Mouse (Mus musculus) neural tube, embryonic 14.5 days (tissue): Measurements from ENCODE around the gene Cgref1. TPM values are rescaled to one million over a fixed set of nuclear protein-coding genes. Genes with fewer than 3 reads are reported as not detected.

Experiments
- ATAC-seq: fragments of 200-750 bp; cut with Nextera tagmentation; 2 replicates; pipeline ENCODE4 v1.8.0; 2017; ENCODE audit warnings: low read depth, mild to moderate bottlenecking, moderate TSS enrichment, moderate library complexity
- H3K27ac ChIP-seq: fragments of 300-500 bp; sonication (generic); 2 replicates; pipeline ENCODE4 v1.5.1; 2014; ENCODE audit warnings: low read depth, mild to moderate bottlenecking, control low read depth, low read length, moderate library complexity, mixed read lengths
- H3K27me3 ChIP-seq: fragments of 300-500 bp; sonication (generic); 2 replicates; pipeline ENCODE4 v1.6.1; 2014; ENCODE audit warnings: low read length; ENCODE audit not compliant: control insufficient read depth, insufficient read depth
- H3K36me3 ChIP-seq: fragments of 300-500 bp; sonication (generic); 2 replicates; pipeline ENCODE4 v1.6.1; 2014; ENCODE audit warnings: low read length, mixed read lengths; ENCODE audit not compliant: control insufficient read depth, insufficient read depth
- H3K4me1 ChIP-seq: fragments of 300-500 bp; sonication (generic); 2 replicates; pipeline ENCODE4 v1.6.1; 2014; ENCODE audit warnings: low read length; ENCODE audit not compliant: control insufficient read depth, insufficient read depth
- H3K4me2 ChIP-seq: fragments of 300-500 bp; sonication (generic); 2 replicates; pipeline ENCODE4 v1.6.1; 2014; ENCODE audit warnings: mild to moderate bottlenecking, low read depth, low read length, control low read depth
- H3K4me3 ChIP-seq: fragments of 300-500 bp; sonication (generic); 2 replicates; pipeline ENCODE4 v1.5.1; 2014; ENCODE audit warnings: low read depth, low read length, control low read depth, mixed read lengths
- H3K9ac ChIP-seq: fragments of 300-500 bp; sonication (generic); replicated peaks from 2 replicates; pipeline ENCODE4 v1.6.1; 2014; ENCODE audit warnings: low read depth, mild to moderate bottlenecking, control low read depth, low read length, mixed read lengths
- H3K9me3 ChIP-seq: fragments of 300-500 bp; sonication (generic); 2 replicates; pipeline ENCODE4 v1.6.1; 2016; ENCODE audit warnings: low read length; ENCODE audit not compliant: control insufficient read depth
- WGBS: fragments of 180-500 bp; shearing (Covaris S2); extraction: QIAGEN DNeasy Blood & Tissue Kit; methylation state at CpG from one replicate; pipeline ENCODE4 v1.1.7; 2014; 5-methylcytosine and 5-hydroxymethylcytosine counted together
- polyA plus RNA-seq: library from polyadenylated mRNA; unstranded; fragments of >200 nt; fragmentation: Nextera tagmentation; extraction: Ambion mirVana; gene quantifications from 2 replicates; pipeline ENCODE4 v1.2.1, GENCODE M21; 2014

The Cgref1 gene
- polyA plus RNA-seq, 1 experiment from 2014 or later, result 76.4 TPM

DNA sequence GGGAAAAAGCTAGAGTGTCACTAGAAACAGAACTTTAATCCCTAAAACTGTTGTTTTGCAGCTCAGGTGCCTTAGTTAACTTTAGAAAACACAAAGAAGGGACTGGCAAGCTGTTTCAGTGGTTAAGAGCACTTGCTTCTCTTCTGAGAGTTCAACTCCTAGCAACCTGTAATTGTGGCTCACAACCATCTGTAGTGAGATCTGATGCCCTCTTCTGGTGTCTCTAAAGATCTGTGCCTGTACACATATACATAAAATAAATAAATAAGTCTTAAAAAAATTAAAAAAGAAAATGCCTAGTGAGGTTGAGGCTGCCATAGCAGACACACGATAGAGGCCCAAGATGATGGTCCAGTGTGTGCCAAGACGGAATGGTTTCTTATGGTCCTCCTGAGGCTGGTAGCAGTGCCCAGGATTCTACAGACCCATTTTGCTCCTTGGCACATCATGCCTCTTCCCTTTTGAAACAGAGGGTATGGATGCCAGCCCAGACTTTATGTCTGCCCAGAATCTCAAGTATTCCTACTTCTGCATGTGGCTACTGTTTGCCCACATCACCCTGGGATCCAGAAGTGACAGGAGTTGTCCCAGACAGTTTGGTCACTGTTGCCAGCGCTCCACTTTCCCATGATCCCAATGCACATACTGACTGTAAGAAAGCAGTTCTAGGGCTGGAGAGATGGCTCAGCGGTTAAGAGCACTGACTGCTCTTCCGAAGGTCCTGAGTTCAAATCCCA is 10.5 kb downstream of the Cgref1 start:
- no peaks in the 10 kb centered on the region for H3K27me3 ChIP-seq
- no peak overlapping the region for H3K4me2 ChIP-seq
- H3K9ac ChIP-seq, result no peak overlapping the region
- ATAC-seq, result no peak
- no peaks in the 10 kb centered on the region for H3K9me3 ChIP-seq
- 93% methylated on average over 5 of the region's 5 CpGs for WGBS
- no peak overlapping the region for H3K27ac ChIP-seq
- no peaks in the 10 kb centered on the region; the same call in 1 of the 2 replicates for H3K36me3 ChIP-seq
- no peak overlapping the region for H3K4me3 ChIP-seq
- H3K4me1 ChIP-seq, result no peaks in the 10 kb centered on the region

DNA sequence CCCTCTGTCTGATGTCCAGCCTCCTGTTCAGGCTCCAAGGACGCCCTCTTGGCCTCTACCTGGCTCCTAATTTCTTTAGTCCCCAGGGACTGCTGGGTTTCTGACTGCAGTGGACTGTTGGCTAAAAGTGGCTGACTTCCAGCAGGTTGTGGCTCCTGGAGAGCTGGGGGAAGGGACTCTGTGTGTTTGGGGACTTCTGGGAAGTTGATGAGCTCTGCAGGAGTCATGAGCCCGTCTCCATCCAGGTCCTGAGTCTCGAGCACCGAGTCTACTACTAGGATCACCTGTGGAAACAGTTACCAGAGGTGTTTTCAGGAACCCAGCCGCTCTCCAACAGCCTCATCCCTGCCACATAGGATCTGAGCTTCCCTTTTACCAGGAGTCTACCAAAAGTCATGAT is 11.7 kb downstream of the Cgref1 start:
- WGBS, result 71% methylated on average over 5 of the region's 5 CpGs
- Histone ChIP-seq H3K27me3 (no peaks in the 10 kb centered on the region), H3K9me3 (no peaks in the 10 kb centered on the region), H3K4me3 (no peak overlapping the region), H3K4me1 (no peaks in the 10 kb centered on the region), H3K27ac (no peak overlapping the region), H3K9ac (no peak overlapping the region), H3K36me3 (no peaks in the 10 kb centered on the region; the same call in 1 of the 2 replicates), H3K4me2 (no peak overlapping the region)
- no peak for ATAC-seq

DNA sequence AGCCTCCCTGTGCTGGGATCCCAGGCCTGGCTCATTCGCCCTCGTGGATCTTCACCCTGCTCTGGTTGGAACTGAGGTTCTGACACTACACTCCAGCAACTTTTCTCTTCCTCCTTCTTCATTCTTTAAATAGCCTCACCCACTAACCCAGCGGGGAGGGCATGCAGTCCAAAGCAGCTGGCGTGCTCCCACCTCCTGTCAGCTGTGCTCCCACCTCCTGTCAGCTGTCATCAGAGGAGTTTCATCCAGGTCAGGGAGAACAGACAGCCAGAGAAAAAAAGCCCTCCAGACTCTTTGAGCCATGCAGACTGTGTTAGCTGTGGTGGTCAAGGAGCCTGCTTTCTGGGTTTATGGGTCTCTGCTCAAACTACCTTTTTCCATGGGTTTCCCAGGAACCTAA is 14.0 kb downstream of the Cgref1 start:
- H3K4me2 ChIP-seq, result no peak overlapping the region
- no peaks in the 10 kb centered on the region for H3K9me3 ChIP-seq
- H3K4me1 ChIP-seq, result no peaks in the 10 kb centered on the region
- no peak overlapping the region for H3K4me3 ChIP-seq
- no peak overlapping the region for H3K9ac ChIP-seq
- no peak overlapping the region for H3K27ac ChIP-seq
- no peak for ATAC-seq
- no peaks in the 10 kb centered on the region; the same call in 1 of the 2 replicates for H3K36me3 ChIP-seq
- WGBS, result 84% methylated on average over 4 of the region's 4 CpGs
- H3K27me3 ChIP-seq, result no peaks in the 10 kb centered on the region

DNA sequence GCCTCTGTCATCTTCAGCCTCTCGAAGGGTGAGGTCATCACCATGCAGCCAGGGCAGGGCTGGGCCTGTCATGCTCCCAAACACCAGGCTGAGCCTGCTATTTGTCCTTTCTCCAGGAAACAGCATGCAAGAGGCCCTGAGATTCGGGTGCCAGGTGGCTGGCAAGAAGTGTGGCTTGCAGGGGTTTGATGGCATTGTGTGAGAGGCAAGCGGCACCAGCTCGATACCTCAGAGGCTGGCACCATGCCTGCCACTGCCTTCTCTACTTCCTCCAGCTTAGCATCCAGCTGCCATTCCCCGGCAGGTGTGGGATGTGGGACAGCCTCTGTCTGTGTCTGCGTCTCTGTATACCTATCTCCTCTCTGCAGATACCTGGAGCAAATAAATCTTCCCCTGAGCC is 14.5 kb downstream of the Cgref1 start:
- Histone ChIP-seq H3K4me2 (no peak overlapping the region), H3K4me3 (no peak overlapping the region), H3K9me3 (no peaks in the 10 kb centered on the region), H3K27ac (no peak overlapping the region), H3K4me1 (no peaks in the 10 kb centered on the region), H3K9ac (no peak overlapping the region), H3K36me3 (no peaks in the 10 kb centered on the region; the same call in 1 of the 2 replicates), H3K27me3 (no peaks in the 10 kb centered on the region)
- 78% methylated on average over 6 of the region's 6 CpGs for WGBS
- no peak for ATAC-seq

DNA sequence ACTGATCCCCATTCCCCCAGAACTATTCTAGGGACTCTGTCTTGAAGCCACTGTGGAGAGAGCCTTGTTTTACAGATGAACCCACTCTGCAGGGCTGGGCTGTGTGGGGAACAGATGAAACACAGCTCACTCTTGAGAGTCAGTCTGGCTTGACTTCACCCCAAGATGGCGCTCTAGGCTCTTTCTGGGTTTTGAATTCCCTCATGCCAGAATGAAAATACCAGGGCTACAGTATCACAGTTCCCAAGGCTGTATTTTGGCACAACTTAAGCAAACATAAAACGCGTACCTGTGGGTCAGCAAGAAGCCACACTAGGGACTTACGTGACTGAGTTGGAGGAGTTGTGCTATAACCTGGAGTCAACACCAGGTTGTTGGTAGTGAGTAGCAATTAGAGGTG is 15.3 kb downstream of the Cgref1 start:
- no peak overlapping the region for H3K4me2 ChIP-seq
- H3K4me1 ChIP-seq, result no peaks in the 10 kb centered on the region
- no peak for ATAC-seq
- H3K36me3 ChIP-seq, result no peaks in the 10 kb centered on the region; the same call in 1 of the 2 replicates
- H3K9ac ChIP-seq, result no peak overlapping the region
- 46% methylated on average over 4 of the region's 4 CpGs for WGBS
- no peak overlapping the region for H3K27ac ChIP-seq
- H3K9me3 ChIP-seq, result no peaks in the 10 kb centered on the region
- H3K4me3 ChIP-seq, result no peak overlapping the region
- no peaks in the 10 kb centered on the region for H3K27me3 ChIP-seq

DNA sequence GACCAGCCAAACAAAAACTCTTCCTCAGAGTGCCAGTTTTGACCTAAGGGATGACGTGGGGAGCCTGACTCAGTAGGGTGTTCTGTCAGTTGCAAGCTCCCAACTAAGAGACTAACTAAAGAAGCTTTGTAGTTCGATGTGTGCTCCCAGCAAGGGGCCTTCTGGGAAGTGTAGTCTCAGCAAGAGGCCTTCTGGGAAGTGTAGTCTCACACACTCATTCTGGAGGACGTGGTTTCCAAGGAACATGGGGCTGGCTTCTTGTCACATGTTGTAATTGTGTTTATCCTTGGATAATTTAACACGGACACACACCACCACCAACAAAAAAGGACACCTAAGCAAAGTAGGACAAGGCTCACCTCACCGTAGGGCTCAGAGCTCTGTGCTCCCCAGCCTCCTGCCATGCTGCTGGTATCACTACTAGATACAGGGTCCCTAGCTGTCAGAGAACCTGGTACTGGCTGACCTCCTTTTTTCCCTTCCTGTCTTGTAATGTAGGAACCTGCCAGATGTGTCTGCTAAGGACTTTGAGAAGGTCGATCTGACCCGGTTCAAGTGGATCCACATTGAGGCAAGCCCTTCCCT is 17.4 kb downstream of the Cgref1 start:
- Histone ChIP-seq H3K27me3 (no peaks in the 10 kb centered on the region), H3K4me2 (peak overlapping the region; percentile 3; the same call in 1 of the 2 replicates), H3K4me3 (no peak overlapping the region), H3K4me1 (no peaks in the 10 kb centered on the region), H3K9me3 (no peaks in the 10 kb centered on the region), H3K36me3 (no peaks in the 10 kb centered on the region; the same call in 1 of the 2 replicates), H3K9ac (no peak overlapping the region), H3K27ac (no peak overlapping the region)
- peak; percentile 69; the same call in 1 of the 2 replicates for ATAC-seq
- WGBS, result 44% methylated on average over 7 of the region's 7 CpGs

DNA sequence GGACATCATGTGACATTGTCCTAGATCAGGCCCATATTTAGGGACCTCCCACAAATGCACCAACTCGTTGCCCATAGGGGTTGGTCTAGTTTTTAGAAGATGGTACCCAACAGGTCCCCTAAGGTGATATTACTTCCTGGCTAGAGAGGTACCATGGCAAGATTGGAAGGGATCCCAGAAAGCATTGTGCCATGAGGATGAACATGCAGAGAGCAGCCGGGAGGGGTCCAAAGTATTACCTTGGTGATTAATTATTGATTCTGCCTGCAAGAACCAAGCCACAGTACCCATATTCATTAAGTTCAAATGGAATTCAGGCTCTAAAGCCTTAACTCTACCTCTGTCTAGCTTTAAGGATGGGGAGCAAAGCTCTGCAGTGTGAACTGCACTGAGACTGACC is 19.3 kb downstream of the Cgref1 start:
- 87% methylated on average over 2 of the region's 2 CpGs for WGBS

DNA sequence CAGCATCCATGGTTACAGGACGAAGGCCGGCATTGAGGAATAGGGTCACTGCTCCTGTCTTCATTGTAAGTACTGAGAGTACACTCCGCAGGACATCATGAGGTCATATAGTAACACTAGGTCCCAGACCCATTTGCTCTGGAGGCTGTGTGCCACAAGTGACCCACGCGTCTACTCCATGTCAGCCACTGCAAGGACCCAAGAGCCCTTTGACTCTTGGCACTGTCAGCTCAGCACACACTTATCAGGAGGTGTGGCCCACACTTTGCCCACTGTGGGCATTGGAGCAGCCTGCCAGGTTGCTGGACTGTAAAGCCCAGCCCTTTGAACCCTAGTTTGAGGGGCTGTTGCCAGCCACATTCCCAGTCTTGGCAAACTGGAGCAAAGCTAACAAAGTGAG is 20.2 kb downstream of the Cgref1 start:
- H3K4me1 ChIP-seq, result peaks cover 11% of the 10 kb centered on the region; the same call in 1 of the 2 replicates
- 94% methylated on average over 5 of the region's 5 CpGs for WGBS
- no peaks in the 10 kb centered on the region for H3K27me3 ChIP-seq
- no peak overlapping the region for H3K9ac ChIP-seq
- no peak overlapping the region for H3K4me2 ChIP-seq
- no peaks in the 10 kb centered on the region for H3K36me3 ChIP-seq
- no peak overlapping the region for H3K27ac ChIP-seq
- H3K4me3 ChIP-seq, result no peak overlapping the region
- ATAC-seq, result no peak
- no peaks in the 10 kb centered on the region for H3K9me3 ChIP-seq

More for the DNA sequence above, 19.3 kb downstream of the Cgref1 start:
- H3K36me3 ChIP-seq, result no peaks in the 10 kb centered on the region
- no peaks in the 10 kb centered on the region for H3K9me3 ChIP-seq
- H3K4me1 ChIP-seq, result peaks cover 9% of the 10 kb centered on the region; the same call in 1 of the 2 replicates
- H3K27me3 ChIP-seq, result no peaks in the 10 kb centered on the region
- no peak overlapping the region for H3K4me3 ChIP-seq
- no peak overlapping the region for H3K9ac ChIP-seq
- H3K4me2 ChIP-seq, result no peak overlapping the region
- no peak for ATAC-seq
- H3K27ac ChIP-seq, result no peak overlapping the region

DNA sequence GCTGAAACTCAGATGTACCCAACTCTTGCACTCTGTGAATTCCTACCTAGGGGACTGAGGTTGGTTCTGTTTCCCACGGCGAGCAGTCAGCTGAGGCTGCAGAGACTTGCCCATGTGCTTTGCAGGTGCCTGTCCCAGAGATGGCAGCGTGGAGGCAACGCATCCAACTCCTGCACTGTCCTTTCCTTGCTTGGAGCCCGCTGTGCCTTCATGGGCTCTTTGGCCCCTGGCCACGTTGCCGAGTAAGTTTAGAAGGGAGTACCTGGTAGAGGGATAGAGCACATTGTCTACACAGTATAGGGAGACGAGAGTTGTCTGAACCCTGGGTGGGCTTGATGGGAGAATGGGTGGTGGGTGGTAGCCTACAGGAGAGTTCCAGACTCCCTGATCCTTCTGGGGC is 20.8 kb downstream of the Cgref1 start:
- Histone ChIP-seq H3K4me2 (no peak overlapping the region), H3K27ac (no peak overlapping the region), H3K9me3 (no peaks in the 10 kb centered on the region), H3K27me3 (no peaks in the 10 kb centered on the region), H3K9ac (no peak overlapping the region), H3K4me1 (peaks cover 11% of the 10 kb centered on the region; the same call in 1 of the 2 replicates), H3K4me3 (no peak overlapping the region), H3K36me3 (no peaks in the 10 kb centered on the region)
- no peak for ATAC-seq
- 80% methylated on average over 8 of the region's 8 CpGs for WGBS
